Mouse (Mus musculus) small intestine, adult 2 months (tissue): ENCODE data around the gene Eno2.

Experiments used
- CTCF ChIP-seq: fragments of 200-500 bp; IDR thresholded peaks from 2 replicates; pipeline ENCODE4 v1.5.1; 2012; ENCODE audit warnings: low read depth, mild to moderate bottlenecking, control low read depth, inconsistent platforms, low read length, moderate library complexity, mixed read lengths; ENCODE audit not compliant: insufficient replicate concordance, insufficient read length; ENCODE audit errors: extremely low read depth
- POLR2A ChIP-seq: fragments of 200-500 bp; IDR thresholded peaks from 2 replicates; pipeline ENCODE4 v1.6.1; 2012; ENCODE audit warnings: low read depth, mild to moderate bottlenecking, control low read depth, inconsistent platforms, low read length, moderate library complexity

DNA sequence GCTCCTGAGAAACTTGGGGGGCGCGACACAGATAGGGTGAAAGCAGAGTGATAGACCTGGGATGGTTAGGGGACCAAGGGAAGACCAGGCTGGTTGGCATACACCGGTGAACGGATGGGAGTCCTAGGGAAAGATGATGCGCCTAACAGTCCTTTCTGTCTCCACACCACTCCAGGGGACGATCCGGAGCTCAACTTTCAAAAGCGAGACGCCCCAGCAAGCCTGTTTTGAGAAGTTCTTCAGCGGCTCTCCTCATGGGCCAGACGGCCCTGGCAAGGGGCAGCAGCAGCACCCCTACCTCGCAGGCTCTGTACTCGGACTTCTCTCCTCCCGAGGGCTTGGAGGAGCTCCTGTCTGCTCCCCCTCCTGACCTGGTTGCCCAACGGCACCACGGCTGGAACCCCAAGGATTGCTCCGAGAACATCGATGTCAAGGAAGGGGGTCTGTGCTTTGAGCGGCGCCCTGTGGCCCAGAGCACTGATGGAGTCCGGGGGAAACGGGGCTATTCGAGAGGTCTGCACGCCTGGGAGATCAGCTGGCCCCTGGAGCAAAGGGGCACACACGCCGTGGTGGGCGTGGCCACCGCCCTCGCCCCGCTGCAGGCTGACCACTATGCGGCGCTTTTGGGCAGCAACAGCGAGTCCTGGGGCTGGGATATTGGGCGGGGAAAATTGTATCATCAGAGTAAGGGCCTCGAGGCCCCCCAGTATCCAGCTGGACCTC lies 39.7 kb upstream of the Eno2 start:
- TF ChIP-seq CTCF (peak; percentile 62), POLR2A (no peak)
